In the genomic region with DNA sequence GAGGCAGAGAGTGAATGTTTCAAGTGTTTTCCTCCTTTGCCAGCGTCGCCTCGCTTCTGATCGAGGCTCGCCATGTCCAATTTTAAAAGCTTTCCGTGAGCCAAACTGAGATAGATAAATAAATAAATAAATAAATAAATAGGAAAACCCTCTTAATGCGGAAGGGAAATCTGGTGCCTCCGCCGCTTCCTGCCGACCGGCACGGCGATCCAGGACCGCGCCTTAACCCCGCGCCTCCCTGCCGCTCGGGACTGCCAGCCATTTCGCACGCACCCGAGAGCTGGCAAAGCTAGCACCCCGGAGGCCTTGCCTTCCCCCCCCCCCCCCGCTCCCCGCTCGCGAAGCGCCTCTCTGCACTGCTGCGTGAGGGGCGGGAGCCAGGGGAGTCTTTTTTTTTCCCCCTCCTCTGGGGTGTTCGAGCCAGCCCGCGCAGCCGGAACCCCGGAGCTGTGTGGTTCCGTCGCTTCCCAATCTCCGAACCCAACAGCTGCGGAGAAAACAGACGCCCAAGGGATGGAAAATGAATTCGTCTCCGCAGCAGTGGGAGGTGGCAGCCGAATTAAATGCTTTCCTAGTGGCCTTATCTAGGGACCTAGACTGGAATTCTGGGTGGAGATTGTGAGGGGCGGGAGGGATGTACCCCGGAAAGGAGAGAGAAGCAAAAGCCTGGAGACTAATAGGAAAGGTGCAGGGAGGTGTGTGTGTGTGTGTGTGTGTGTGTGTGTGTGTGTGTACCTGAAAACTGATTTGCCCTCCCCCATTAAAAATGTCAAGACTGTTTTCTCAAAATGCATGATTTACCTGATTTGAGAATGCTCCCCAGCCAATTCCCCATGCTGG, we compare ENCODE assay signal across 8 mouse cellular contexts. TPM values are rescaled to one million over a fixed set of nuclear protein-coding genes. Genes with fewer than 3 reads are reported as not detected.
DNase-seq lines count a peak whose midpoint lies in the region; ATAC-seq and TF ChIP-seq lines count a peak whose summit lies in the region.

No protein-coding gene starts in this region.

- no peaks in the 10 kb centered on the region for H3K9me3 ChIP-seq in kidney, embryonic 14.5 days (ENCODE audit: control insufficient read depth, low read length)
- H3K9me3 ChIP-seq in heart, postnatal 0 days (replicated peaks; ENCODE audit: control insufficient read depth, low read length): no peaks in the 10 kb centered on the region
- H3K9me3 ChIP-seq in liver, embryonic 15.5 days (replicated peaks): no peaks in the 10 kb centered on the region

- peak overlapping the region; percentile 88 for H3K4me2 ChIP-seq in kidney, embryonic 14.5 days (replicated peaks; ENCODE audit: low read depth, low read length)
- peak overlapping the region; percentile 84 for H3K4me2 ChIP-seq in heart, postnatal 0 days (ENCODE audit: low read depth, low read length)
- H3K4me2 ChIP-seq in liver, embryonic 15.5 days: peak overlapping the region; percentile 37

- WGBS in kidney, embryonic 14.5 days: under 1% methylated on average over 34 of the region's 45 CpGs
- 1% methylated on average over 45 of the region's 45 CpGs for WGBS in heart, postnatal 0 days
- WGBS in liver, embryonic 15.5 days (ENCODE audit: insufficient replicate concordance): under 1% methylated on average over 45 of the region's 45 CpGs

- ATAC-seq in kidney, embryonic 14.5 days (ENCODE audit: low FRiP score, low TSS enrichment): no peak
- ATAC-seq in heart, postnatal 0 days (ENCODE audit: insufficient read depth, low read depth): no peak
- no peak for ATAC-seq in liver, embryonic 15.5 days (ENCODE audit: insufficient read depth)

- TF ChIP-seq CTCF in cortical plate, adult 2 months (IDR thresholded peaks at IDR 0.05; ENCODE audit: extremely low read depth, insufficient read depth, low read length): no peak
- TF ChIP-seq CTCF in heart, postnatal 0 days (IDR thresholded peaks at IDR 0.05; ENCODE audit: low read depth): no peak

- H3K36me3 ChIP-seq in kidney, embryonic 14.5 days (ENCODE audit: control insufficient read depth, insufficient read depth, low read length): peaks cover 6% of the 10 kb centered on the region; the same call in 1 of the 2 replicates
- no peaks in the 10 kb centered on the region for H3K36me3 ChIP-seq in heart, postnatal 0 days (replicated peaks; ENCODE audit: control insufficient read depth, insufficient read depth, low read length)
- H3K36me3 ChIP-seq in liver, embryonic 15.5 days (replicated peaks): no peaks in the 10 kb centered on the region

- no peak for TF ChIP-seq POLR2A in cortical plate, adult 2 months (IDR thresholded peaks at IDR 0.05; ENCODE audit: extremely low read depth, insufficient read depth, low read length)

- peak overlapping the region; percentile 79 for H3K4me3 ChIP-seq in kidney, embryonic 14.5 days (ENCODE audit: low read length)
- H3K4me3 ChIP-seq in cortical plate, adult 2 months (ENCODE audit: insufficient read depth, low read length): peak overlapping the region; percentile 38
- H3K4me3 ChIP-seq in heart, postnatal 0 days (ENCODE audit: low read depth, low read length): peak overlapping the region; percentile 54
- peak overlapping the region; percentile 14; the same call in 1 of the 2 replicates for H3K4me3 ChIP-seq in liver, embryonic 15.5 days (replicated peaks)

- TF ChIP-seq EP300 in heart, postnatal 0 days (IDR thresholded peaks at IDR 0.05; ENCODE audit: low read depth): no peak

- H3K27me3 ChIP-seq in kidney, embryonic 14.5 days (ENCODE audit: control insufficient read depth, insufficient read depth, low read length): peaks cover 29% of the 10 kb centered on the region
- peaks cover 95% of the 10 kb centered on the region for H3K27me3 ChIP-seq in heart, postnatal 0 days (ENCODE audit: control insufficient read depth, insufficient read depth, low read length)
- H3K27me3 ChIP-seq in liver, embryonic 15.5 days: peaks cover 100% of the 10 kb centered on the region

- H3K9ac ChIP-seq in kidney, embryonic 14.5 days (ENCODE audit: low read depth, low read length): peak overlapping the region; percentile 90
- peak overlapping the region; percentile 6; the same call in 1 of the 2 replicates for H3K9ac ChIP-seq in heart, postnatal 0 days (replicated peaks; ENCODE audit: low read depth, low read length)
- no peak overlapping the region for H3K9ac ChIP-seq in liver, embryonic 15.5 days

- DNase-seq in kidney, postnatal 25 days: no peak
- no peak for DNase-seq in heart, postnatal 0 days (ENCODE audit: low spot score)
- DNase-seq in right cerebral cortex, postnatal 14 days: peak; percentile 18
- DNase-seq in gastrocnemius, adult 18-20 months (ENCODE audit: low spot score): no peak
- DNase-seq in layer of hippocampus, postnatal 25 days (ENCODE audit: extremely low spot score in 1 of 2, low spot score in 1 of 2): no peak

- H3K4me1 ChIP-seq in kidney, embryonic 14.5 days (ENCODE audit: control insufficient read depth, insufficient read depth, low read length): peaks cover 10% of the 10 kb centered on the region
- no peaks in the 10 kb centered on the region for H3K4me1 ChIP-seq in cortical plate, adult 2 months (ENCODE audit: control insufficient read depth, insufficient read depth, low read length)
- H3K4me1 ChIP-seq in heart, postnatal 0 days (ENCODE audit: control insufficient read depth, insufficient read depth): 0 out of 2 replicates have a peak, but pooled peaks cover 12% of the 10 kb centered on the region
- H3K4me1 ChIP-seq in liver, embryonic 15.5 days (replicated peaks): no peaks in the 10 kb centered on the region; the same call in 1 of the 2 replicates

- H3K27ac ChIP-seq in kidney, embryonic 14.5 days (ENCODE audit: low read depth, low read length): peak overlapping the region; percentile 86; the same call in 1 of the 2 replicates
- no peak overlapping the region for H3K27ac ChIP-seq in cortical plate, adult 2 months (ENCODE audit: insufficient read depth, low read length)
- H3K27ac ChIP-seq in heart, postnatal 0 days (ENCODE audit: low read depth): no peak overlapping the region
- H3K27ac ChIP-seq in liver, embryonic 15.5 days (replicated peaks): no peak overlapping the region

RNA-seq across cellular contexts. Expression of a gene that starts 3.1 kb away (rescaled TPM):
- 10.0 and 13.0 TPM in 2 replicates for polyA plus RNA-seq in kidney, embryonic 14.5 days (2014; fragmentation: Nextera tagmentation; extraction: Ambion mirVana)
- 0.04 and 0.46 TPM in 2 replicates for polyA plus RNA-seq in cortical plate, adult 2 months (2012; rRNA removed)
- total RNA-seq in heart, postnatal 0 days (2014; rRNA removed; ENCODE audit: low replicate concordance): 0.15 and 0.65 TPM in 2 replicates
- 0.15 and 0.20 TPM in 2 replicates for polyA plus RNA-seq in heart, postnatal 0 days (2015; fragmentation: Nextera tagmentation; extraction: Ambion mirVana)
- not detected in 2 replicates for polyA plus RNA-seq in liver, embryonic 15.5 days (2015; fragmentation: Nextera tagmentation; extraction: Ambion mirVana)
- under 1 TPM; 0.34 to 0.64 TPM for total RNA-seq in gastrocnemius, adult 18-20 months (2021)
- under 1 TPM; 0.12 TPM for total RNA-seq in layer of hippocampus, postnatal 25 days (2021)

Comparison
In these comparisons a context has a peak if more than half of its experiments do, and no peak if none do; other contexts are left out.
1. H3K4me2 ChIP-seq: peak in every context shown above with its lines; median percentile 88 in kidney, embryonic 14.5 days; 84 in heart, postnatal 0 days; 37 in liver, embryonic 15.5 days.
2. H3K4me3 ChIP-seq: peak in every context shown above with its lines; median percentile 79 in kidney, embryonic 14.5 days; 54 in heart, postnatal 0 days; 38 in cortical plate, adult 2 months; 14 in liver, embryonic 15.5 days.